Mouse (Mus musculus) mesoderm, embryonic 11.5 days (tissue): Measurements from ENCODE around the gene Eno1.

ENCODE experiments used
- DNase-seq: peaks from one replicate; pipeline ENCODE4 v3.0.0-alpha.2; 2012; ENCODE audit warnings: low read depth, low spot score

Eno1 gene

GRCm38 (mm10) chr4:150236521-150237481, at the start of gene Eno1:
TSS of gene Eno1 (plus strand) at chr4:150236721.
- DNase-seq: peak; percentile 100

GRCm38 (mm10) chr4:150188236-150188635, 48.3 kb upstream of the Eno1 start:
- peak; percentile 49 for DNase-seq

GRCm38 (mm10) chr4:150192199-150192598, 44.3 kb upstream of the Eno1 start:
- DNase-seq: no peak

GRCm38 (mm10) chr4:150193915-150194314, 42.6 kb upstream of the Eno1 start:
- peak; percentile 66 for DNase-seq

- DNase-seq: no peak
These were observed 38.3 kb upstream of the Eno1 start for GRCm38 (mm10) chr4:150198268-150198667.

- DNase-seq: no peak
These were observed 35.3 kb upstream of the Eno1 start, which contains the start of gene Car6 for GRCm38 (mm10) chr4:150201232-150201631. TSS of gene Car6 (minus strand) at chr4:150201332.

GRCm38 (mm10) chr4:150202702-150203101, 33.8 kb upstream of the Eno1 start:
- DNase-seq: no peak

GRCm38 (mm10) chr4:150204877-150205276, 31.6 kb upstream of the Eno1 start:
- no peak for DNase-seq

- DNase-seq: no peak
These were observed 26.8 kb upstream of the Eno1 start for GRCm38 (mm10) chr4:150209751-150210150.

- DNase-seq: no peak
These were observed 26.2 kb upstream of the Eno1 start for GRCm38 (mm10) chr4:150210306-150210705.

GRCm38 (mm10) chr4:150211930-150212552, 24.5 kb upstream of the Eno1 start:
- no peak for DNase-seq

GRCm38 (mm10) chr4:150212553-150212971, 24.0 kb upstream of the Eno1 start:
- DNase-seq: peak; percentile 83

- DNase-seq: no peak
These were observed 22.6 kb upstream of the Eno1 start for GRCm38 (mm10) chr4:150213910-150214309.

- no peak for DNase-seq
These were observed 20.1 kb upstream of the Eno1 start for GRCm38 (mm10) chr4:150216423-150216822.

- no peak for DNase-seq
These were observed 19.4 kb upstream of the Eno1 start for GRCm38 (mm10) chr4:150217042-150217554.

GRCm38 (mm10) chr4:150217935-150218334, 18.6 kb upstream of the Eno1 start:
- no peak for DNase-seq

- peak; percentile 55 for DNase-seq
These were observed 16.8 kb upstream of the Eno1 start for GRCm38 (mm10) chr4:150219501-150220292.

- peak; percentile 49 for DNase-seq
These were observed 15.9 kb upstream of the Eno1 start for GRCm38 (mm10) chr4:150220584-150220983.

GRCm38 (mm10) chr4:150221017-150221640, 15.4 kb upstream of the Eno1 start:
- DNase-seq: no peak

GRCm38 (mm10) chr4:150223830-150224229, 12.7 kb upstream of the Eno1 start:
- DNase-seq: no peak

GRCm38 (mm10) chr4:150225700-150226099, 10.8 kb upstream of the Eno1 start:
- no peak for DNase-seq
